Mouse (Mus musculus) embryonic facial prominence, embryonic 11.5 days (tissue): ENCODE measurements around the gene Rhbdd1. TPM values are rescaled to one million over a fixed set of nuclear protein-coding genes. Genes with fewer than 3 reads are reported as not detected.

Experiments used
- ATAC-seq: fragments of 200-750 bp; cut with Nextera tagmentation; replicated peaks from 2 replicates; pipeline ENCODE4 v1.8.0; 2017; ENCODE audit warnings: low read depth; ENCODE audit not compliant: insufficient number of reproducible peaks, low FRiP score, low TSS enrichment
- DNase-seq: peaks from one replicate; pipeline ENCODE4 v3.0.0-alpha.2; 2015; ENCODE audit warnings: low spot score
- H3K27ac ChIP-seq: fragments of 300-500 bp; sonication (generic); replicated peaks from 2 replicates; pipeline ENCODE4 v1.5.1; 2014; ENCODE audit warnings: mild to moderate bottlenecking, low read depth, low read length, control low read depth
- H3K27me3 ChIP-seq: fragments of 300-500 bp; sonication (generic); 2 replicates; pipeline ENCODE4 v1.6.1; 2014; ENCODE audit warnings: mild to moderate bottlenecking, low read length, moderate library complexity, mixed read lengths; ENCODE audit not compliant: control insufficient read depth, insufficient read depth
- H3K36me3 ChIP-seq: fragments of 300-500 bp; sonication (generic); replicated peaks from 2 replicates; pipeline ENCODE4 v1.6.1; 2014; ENCODE audit warnings: low read depth, mild to moderate bottlenecking, low read length, moderate library complexity, mixed read lengths; ENCODE audit not compliant: control insufficient read depth, insufficient read depth
- H3K4me1 ChIP-seq: fragments of 300-500 bp; sonication (generic); 2 replicates; pipeline ENCODE4 v1.6.1; 2014; ENCODE audit warnings: low read length, mixed read lengths; ENCODE audit not compliant: control insufficient read depth, insufficient read depth
- H3K4me2 ChIP-seq: fragments of 300-500 bp; sonication (generic); 2 replicates; pipeline ENCODE4 v1.6.1; 2014; ENCODE audit warnings: low read depth, mild to moderate bottlenecking, control low read depth, low read length, moderate library complexity
- H3K4me3 ChIP-seq: fragments of 300-500 bp; sonication (generic); 2 replicates; pipeline ENCODE4 v1.5.1; 2014; ENCODE audit warnings: low read depth, low read length, control low read depth
- H3K9ac ChIP-seq: fragments of 300-500 bp; sonication (generic); replicated peaks from 2 replicates; pipeline ENCODE4 v1.6.1; 2014; ENCODE audit warnings: mild to moderate bottlenecking, control low read depth, low read length
- H3K9me3 ChIP-seq: fragments of 300-500 bp; sonication (generic); replicated peaks from 2 replicates; pipeline ENCODE4 v1.6.1; 2016; ENCODE audit warnings: mild to moderate bottlenecking, low read length, inconsistent platforms, mixed read lengths; ENCODE audit not compliant: control insufficient read depth
- whole genome bisulfite sequencing: fragments of 180-500 bp; shearing (Covaris S2); extraction: QIAGEN DNeasy Blood & Tissue Kit; methylation state at CpG from one replicate; pipeline ENCODE4 v1.1.7; 2014; 5-methylcytosine and 5-hydroxymethylcytosine counted together
- polyA plus RNA-seq: library from polyadenylated mRNA; unstranded; fragments of >200 nt; fragmentation: Nextera tagmentation; extraction: Ambion mirVana; gene quantifications from 2 replicates; pipeline ENCODE4 v1.2.1, GENCODE M21; 2014

Rhbdd1 gene
- polyA plus RNA-seq, 1 experiment from 2014 or later = 6.7 TPM

- H3K27me3 ChIP-seq = no peaks in the 10 kb centered on the region
- ATAC-seq = no peak
- peaks cover 4% of the 10 kb centered on the region for H3K36me3 ChIP-seq
- peak overlapping the region; percentile 94; the same call in 1 of the 2 replicates for H3K27ac ChIP-seq
- H3K4me1 ChIP-seq = no peaks in the 10 kb centered on the region
- peak; percentile 36 for DNase-seq
- H3K9me3 ChIP-seq = no peaks in the 10 kb centered on the region
- 68% methylated on average over 35 of the region's 35 CpGs for WGBS
- H3K4me2 ChIP-seq = peak overlapping the region; percentile 92
- peak overlapping the region; percentile 73 for H3K4me3 ChIP-seq
- H3K9ac ChIP-seq = peak overlapping the region; percentile 87
Observed at GRCm38 (mm10) chr1:82289116-82289989, 26.9 kb upstream of the Rhbdd1 start.

- Histone ChIP-seq H3K27ac (peak overlapping the region; percentile 94), H3K4me3 (peak overlapping the region; percentile 73), H3K9me3 (no peaks in the 10 kb centered on the region), H3K9ac (peak overlapping the region; percentile 87), H3K27me3 (no peaks in the 10 kb centered on the region), H3K4me2 (peak overlapping the region; percentile 92), H3K4me1 (no peaks in the 10 kb centered on the region), H3K36me3 (peaks cover 4% of the 10 kb centered on the region)
- ATAC-seq (peak; percentile 0; the same call in 1 of the 2 replicates), DNase-seq (peak; percentile 68)
- WGBS = under 1% methylated on average over 45 of the region's 45 CpGs
Observed at GRCm38 (mm10) chr1:82289990-82290681, 26.1 kb upstream of the Rhbdd1 start.

GRCm38 (mm10) chr1:82290723-82291150 is 25.5 kb upstream of the Rhbdd1 start:
- no peaks in the 10 kb centered on the region for H3K27me3 ChIP-seq
- no peaks in the 10 kb centered on the region for H3K4me1 ChIP-seq
- peak overlapping the region; percentile 87 for H3K9ac ChIP-seq
- peak; percentile 77 for DNase-seq
- peaks cover 4% of the 10 kb centered on the region for H3K36me3 ChIP-seq
- peak overlapping the region; percentile 73 for H3K4me3 ChIP-seq
- WGBS = under 1% methylated on average over 31 of the region's 31 CpGs
- ATAC-seq = peak; percentile 50
- H3K4me2 ChIP-seq = peak overlapping the region; percentile 92
- peak overlapping the region; percentile 94 for H3K27ac ChIP-seq
- no peaks in the 10 kb centered on the region for H3K9me3 ChIP-seq

- under 1% methylated on average over 28 of the region's 60 CpGs for WGBS
- Histone ChIP-seq H3K4me1 (no peaks in the 10 kb centered on the region), H3K4me3 (peak within 1 kb of the TSS; percentile 73), H3K36me3 (peaks cover 4% of the 10 kb centered on the region), H3K9ac (peak within 1 kb of the TSS; percentile 87), H3K9me3 (no peaks in the 10 kb centered on the region), H3K27ac (peak within 1 kb of the TSS; percentile 94), H3K27me3 (no peaks in the 10 kb centered on the region), H3K4me2 (peak within 1 kb of the TSS; percentile 92)
- DNase-seq (peak; percentile 89), ATAC-seq (peak; percentile 90)
Observed at GRCm38 (mm10) chr1:82291151-82291797, 25.0 kb upstream of the Rhbdd1 start, which contains the start of gene Irs1. Gene Irs1, minus strand, starts transcription at chr1:82291416.

- 1% methylated on average over 23 of the region's 23 CpGs for WGBS
- DNase-seq (no peak), ATAC-seq (no peak)
- H3K4me2 ChIP-seq = peak overlapping the region; percentile 92
- no peaks in the 10 kb centered on the region for H3K4me1 ChIP-seq
- H3K9me3 ChIP-seq = no peaks in the 10 kb centered on the region
- peak overlapping the region; percentile 87 for H3K9ac ChIP-seq
- H3K27me3 ChIP-seq = no peaks in the 10 kb centered on the region
- H3K36me3 ChIP-seq = peaks cover 4% of the 10 kb centered on the region
- H3K4me3 ChIP-seq = peak overlapping the region; percentile 73
- H3K27ac ChIP-seq = peak overlapping the region; percentile 94
Observed at GRCm38 (mm10) chr1:82291930-82292712, 24.1 kb upstream of the Rhbdd1 start.

- no peaks in the 10 kb centered on the region for H3K4me1 ChIP-seq
- no peaks in the 10 kb centered on the region for H3K9me3 ChIP-seq
- H3K27me3 ChIP-seq = no peaks in the 10 kb centered on the region
- H3K27ac ChIP-seq = no peak overlapping the region
- peak overlapping the region; percentile 73 for H3K4me3 ChIP-seq
- peaks cover 4% of the 10 kb centered on the region for H3K36me3 ChIP-seq
- H3K9ac ChIP-seq = no peak overlapping the region; the same call in 1 of the 2 replicates
- ATAC-seq (peak; percentile 72), DNase-seq (peak; percentile 88)
- WGBS = under 1% methylated on average over 13 of the region's 13 CpGs
- peak overlapping the region; percentile 92 for H3K4me2 ChIP-seq
Observed at GRCm38 (mm10) chr1:82292771-82293170, 23.5 kb upstream of the Rhbdd1 start.

GRCm38 (mm10) chr1:82294102-82294501 is 22.1 kb upstream of the Rhbdd1 start:
- H3K9me3 ChIP-seq = no peaks in the 10 kb centered on the region
- H3K4me3 ChIP-seq = no peak overlapping the region
- no peak overlapping the region for H3K4me2 ChIP-seq
- no peak for ATAC-seq
- H3K4me1 ChIP-seq = no peaks in the 10 kb centered on the region
- H3K36me3 ChIP-seq = peaks cover under 1% of the 10 kb centered on the region
- 12% methylated on average over 6 of the region's 6 CpGs for WGBS
- no peak overlapping the region for H3K9ac ChIP-seq
- H3K27me3 ChIP-seq = no peaks in the 10 kb centered on the region
- H3K27ac ChIP-seq = no peak overlapping the region
- DNase-seq = peak; percentile 71
